Mouse (Mus musculus) cerebellum, postnatal 4 days (tissue): ENCODE data around the gene Prdm16.

Experiments used
- DNase-seq, 2 experiments: peaks; one replicate each; pipeline ENCODE4 v3.0.0; 2022; ENCODE audit warnings: low spot score in 2 of 2, mixed read lengths in 1 of 2

Gene Prdm16

GRCm38 (mm10) chr4:154269520-154269919, 367.2 kb downstream of the Prdm16 start:
- DNase-seq = no peak

GRCm38 (mm10) chr4:154267511-154267910, 369.2 kb downstream of the Prdm16 start:
- no peak for DNase-seq
